Mouse (Mus musculus): Measurements from ENCODE around the gene Carhsp1.

DNA sequence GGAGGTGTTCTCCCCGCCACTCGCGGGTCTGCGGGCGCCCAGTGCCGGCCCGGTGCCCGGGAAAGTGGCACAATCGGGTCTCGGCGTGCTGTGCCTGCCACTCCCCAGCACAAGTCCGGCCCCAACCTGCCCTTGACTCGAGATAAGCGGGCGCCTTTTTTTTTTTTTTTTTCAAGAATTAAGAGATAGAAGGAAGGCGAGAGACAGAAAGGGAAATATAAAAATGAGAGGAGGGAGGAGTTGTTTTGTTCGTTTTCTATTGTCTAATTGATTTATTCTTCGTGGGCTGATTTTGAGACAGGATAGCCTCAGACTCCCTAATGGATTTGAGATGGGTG, 364 bp upstream of the Carhsp1 start:
- TF ChIP-seq CTCF (conservative IDR thresholded peaks at IDR 0.05; ENCODE audit: low read length) = no peak
- TF ChIP-seq POU5F1 (IDR thresholded peaks at IDR 0.05; ENCODE audit: borderline replicate concordance, low read length) = no peak
